Mouse (Mus musculus) large intestine, adult 2 months (tissue): ENCODE measurements at regions not wholly inside any gene's neighbourhood (a gene's known extent, or its start where the extent isn't known, plus 50 kb on each side); places are given as distances from the start of the nearest gene placed in this dataset.
"Not testable (repeated sequence)": the region's sequence is repeated elsewhere in the genome, so short reads cannot be mapped to it uniquely, and the experiment has no call there.

Experiments
- DNase-seq: peaks from one replicate; pipeline ENCODE4 v3.0.0-alpha.2; 2012; ENCODE audit warnings: low read depth, low spot score
- WGBS: fragments of 180-500 bp; shearing (Covaris S2); methylation state at CpG from one replicate; pipeline ENCODE4 v1.1.7; 2018; 5-methylcytosine and 5-hydroxymethylcytosine counted together

DNA sequence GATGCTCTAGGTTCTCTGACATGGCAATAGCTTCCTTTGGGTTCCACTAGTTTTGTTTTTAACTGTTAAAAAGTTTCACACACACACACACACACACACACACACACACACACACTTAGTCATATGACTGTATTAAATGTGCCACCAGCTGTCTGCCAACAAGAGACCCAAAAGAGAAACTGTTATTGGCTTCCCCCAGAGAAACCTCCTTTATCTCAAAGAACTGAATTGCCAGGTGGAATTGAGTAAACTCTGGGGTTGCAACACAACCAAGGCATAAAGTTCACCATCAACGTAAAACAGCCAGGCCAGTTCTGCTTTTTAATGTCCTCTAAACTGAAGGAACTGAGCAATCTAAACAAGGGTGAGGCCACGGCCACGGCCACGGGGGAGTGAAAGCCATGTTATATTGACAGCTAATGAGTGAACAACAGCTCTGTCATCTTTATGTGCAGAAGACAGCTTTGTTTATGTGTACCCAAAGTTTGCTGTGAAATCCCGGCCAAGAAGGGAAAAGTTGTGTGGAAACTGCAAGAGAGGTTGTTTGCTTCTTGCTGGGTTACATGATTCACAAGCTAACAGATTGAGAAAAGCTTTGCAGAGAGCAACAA, 69.3 kb downstream of the Btg1 start:
- WGBS, result 11% methylated on average over 5 of the region's 5 CpGs
- peak; percentile 61 for DNase-seq

DNA sequence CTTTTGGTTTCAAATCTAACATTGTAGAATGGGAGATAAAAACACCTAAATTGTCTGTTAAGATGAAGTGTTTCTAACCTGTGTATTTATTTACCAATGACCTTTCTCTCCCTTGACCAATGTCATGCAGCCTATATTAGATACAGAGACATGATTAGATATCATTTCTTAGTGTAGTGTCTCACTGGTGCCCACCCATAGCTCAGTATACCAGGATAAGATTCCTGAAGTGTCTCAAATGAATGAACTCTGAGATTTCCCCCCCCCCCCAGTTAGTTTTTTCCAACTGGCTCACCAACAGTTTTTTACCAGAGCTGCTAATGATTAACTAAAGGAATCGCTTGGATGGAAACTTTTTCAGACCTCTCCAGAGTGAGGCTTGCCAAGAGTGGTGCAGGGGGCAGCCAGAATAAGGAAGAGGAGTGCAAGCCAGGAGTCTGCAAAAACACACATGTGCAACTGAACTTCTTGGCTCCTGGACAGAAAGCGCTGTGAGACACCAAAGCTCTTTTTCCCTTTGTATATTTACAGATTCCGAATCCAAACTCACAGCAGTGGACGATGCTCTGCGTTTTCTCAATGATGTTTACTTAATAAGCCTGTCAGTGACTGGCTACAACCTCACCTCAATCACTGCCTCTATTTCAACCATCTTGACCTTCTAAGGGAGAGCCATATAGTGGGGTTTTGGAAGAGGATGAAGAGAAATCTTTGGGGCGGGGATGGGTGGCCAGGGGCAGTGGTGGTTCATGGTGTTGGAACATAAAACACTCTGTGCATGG, 70.0 kb downstream of the Btg1 start:
- DNase-seq, result peak; percentile 57
- WGBS, result 16% methylated on average over 6 of the region's 6 CpGs

DNA sequence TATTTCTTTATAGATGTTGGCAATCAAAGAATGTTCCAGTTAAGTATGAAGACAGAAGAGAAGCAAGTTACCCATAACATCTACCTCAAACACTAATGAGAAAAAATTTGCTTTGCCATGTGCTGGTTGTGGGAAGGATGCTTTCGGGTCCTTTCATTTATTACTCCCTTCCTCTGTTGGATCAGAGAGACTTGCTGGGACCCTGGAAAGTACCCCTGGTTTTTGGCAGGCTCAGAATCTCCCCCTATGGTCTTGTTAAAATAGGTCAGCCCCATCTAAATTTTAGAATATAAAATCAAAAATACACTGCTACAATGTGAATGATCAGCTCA, 70.6 kb downstream of the Btg1 start:
- WGBS, result 66% methylated on average over 1 of the region's 1 CpGs
- no peak for DNase-seq

DNA sequence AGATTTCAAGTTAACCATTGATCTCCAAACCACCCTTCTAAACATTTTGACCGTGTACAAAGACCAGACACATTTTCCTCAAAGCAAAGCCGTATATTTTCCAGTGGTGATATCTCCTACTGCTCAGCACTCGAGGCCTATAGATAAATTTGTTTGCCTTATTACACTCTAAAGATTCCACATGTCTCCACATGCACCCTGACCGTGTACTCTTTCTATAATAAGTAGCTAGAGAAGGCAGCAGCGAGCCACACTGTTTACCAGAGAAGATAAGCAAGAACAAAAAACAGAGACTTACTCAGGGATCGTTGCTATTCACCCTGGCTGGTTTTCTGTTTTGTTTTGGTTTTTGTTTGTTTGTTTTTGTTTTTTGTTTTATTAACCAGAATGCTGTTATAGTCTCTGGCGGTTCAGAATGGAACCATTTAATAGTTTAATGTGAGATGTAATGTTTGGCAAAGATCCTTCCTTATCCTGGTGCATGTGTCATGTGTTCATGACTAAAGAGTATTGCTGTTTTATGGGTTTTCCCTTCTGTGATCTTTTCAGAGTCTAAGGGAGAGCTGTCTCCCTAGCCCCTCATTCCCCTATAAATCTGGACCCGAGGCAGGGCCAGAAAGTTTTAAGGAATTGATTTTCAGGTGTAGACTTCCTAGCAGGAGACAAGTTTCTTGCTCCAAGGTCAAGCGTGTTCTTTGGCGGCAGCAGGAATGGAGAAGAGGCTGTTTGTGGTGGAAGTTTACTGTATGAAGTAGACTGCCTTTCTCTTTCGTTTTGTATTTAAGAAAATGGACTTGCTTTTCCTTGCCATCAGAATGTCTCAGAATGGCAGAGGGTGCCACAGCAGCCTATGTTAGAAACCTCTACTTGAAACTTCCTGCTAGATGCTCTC, 73.4 kb downstream of the Btg1 start:
- 17% methylated on average over 11 of the region's 11 CpGs for WGBS
- DNase-seq, result peak; percentile 48

DNA sequence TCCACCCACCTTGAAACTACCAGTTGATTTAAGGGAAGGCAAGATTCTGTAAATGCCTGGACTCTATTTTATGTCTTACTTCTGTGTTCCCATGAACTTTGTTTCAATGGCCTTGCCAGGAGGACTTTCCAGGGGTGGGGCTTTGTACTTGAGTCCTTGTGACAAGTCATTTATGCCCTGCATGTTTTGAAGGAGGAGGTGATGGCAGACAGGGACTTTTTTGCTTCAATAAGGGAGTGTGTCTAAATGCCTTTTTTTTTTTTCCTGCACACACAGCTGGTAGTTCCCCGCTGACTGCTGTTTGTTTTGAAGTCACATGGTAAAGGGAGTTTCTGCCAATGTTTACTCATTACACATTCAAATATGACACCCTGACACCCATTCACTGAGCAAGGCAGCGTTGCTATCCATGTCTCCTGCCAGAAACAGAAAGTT, 74.1 kb downstream of the Btg1 start:
- DNase-seq, result peak; percentile 89
- 5% methylated on average over 2 of the region's 2 CpGs for WGBS

DNA sequence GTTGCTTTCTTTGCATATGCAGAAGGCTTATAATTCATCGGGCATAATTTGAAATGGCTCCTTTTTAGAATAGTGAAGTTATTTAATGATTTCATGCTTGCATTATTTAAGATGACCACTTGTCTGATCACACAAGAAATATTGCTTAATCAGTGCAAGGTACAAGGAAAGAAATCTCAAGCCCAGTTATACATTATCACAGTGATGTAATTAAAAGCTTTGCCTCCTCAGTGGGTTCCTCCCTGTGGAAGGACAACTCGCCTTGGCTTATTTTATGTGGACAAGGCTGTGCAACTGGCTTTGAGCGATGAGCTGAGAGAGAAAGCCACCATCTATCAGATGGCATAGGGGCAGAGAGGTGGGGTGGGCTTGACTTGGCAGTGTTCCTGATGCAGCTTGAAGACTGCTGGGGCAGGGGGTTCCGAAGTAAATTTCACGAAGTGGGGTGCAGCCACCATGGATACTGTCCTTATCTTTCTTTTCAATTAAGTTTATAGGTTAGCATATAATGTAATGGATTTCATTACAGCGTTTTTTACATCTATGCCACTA, 74.6 kb downstream of the Btg1 start:
- WGBS, result 37% methylated on average over 6 of the region's 6 CpGs
- no peak for DNase-seq

DNA sequence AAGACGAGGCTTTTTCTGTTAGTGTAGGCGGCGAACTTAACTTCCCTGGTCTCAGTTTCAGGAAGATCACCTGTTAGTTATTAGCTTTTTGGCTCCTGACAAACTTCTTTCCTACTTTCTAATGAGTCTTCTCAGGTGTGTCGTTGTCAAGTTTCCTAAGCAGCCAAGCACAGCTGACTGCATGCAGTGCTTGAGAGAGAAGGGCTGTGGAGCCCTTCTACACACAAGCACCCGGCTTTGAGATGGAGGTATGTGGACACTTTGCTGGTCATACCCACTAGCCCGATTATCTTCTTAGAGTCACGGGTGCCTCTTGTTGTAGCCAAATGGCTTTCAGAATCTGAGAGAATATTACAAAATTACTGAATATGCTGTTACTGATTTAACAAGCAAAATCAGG, 76.0 kb downstream of the Btg1 start:
- WGBS, result 91% methylated on average over 7 of the region's 7 CpGs
- no peak for DNase-seq

DNA sequence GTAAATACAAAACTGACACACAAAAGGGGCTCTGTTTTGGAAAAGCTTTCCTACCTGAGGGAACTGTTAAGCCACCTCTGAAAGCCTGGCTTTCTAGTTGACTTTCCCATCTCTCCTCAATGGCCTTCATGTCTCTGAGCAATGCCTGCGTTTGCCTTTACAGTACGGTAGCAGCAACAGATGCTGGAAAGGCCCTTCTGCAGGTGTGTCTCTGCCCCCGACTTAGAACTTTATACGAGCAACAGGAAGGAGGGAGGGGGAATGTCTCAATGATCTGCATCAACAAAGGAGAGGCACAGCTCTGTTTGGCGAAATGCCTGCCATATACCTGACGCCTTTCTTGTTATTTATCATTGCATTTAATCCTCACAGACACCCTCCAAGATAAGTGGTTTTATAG, 77.0 kb downstream of the Btg1 start:
- DNase-seq, result peak; percentile 58
- 32% methylated on average over 6 of the region's 6 CpGs for WGBS

DNA sequence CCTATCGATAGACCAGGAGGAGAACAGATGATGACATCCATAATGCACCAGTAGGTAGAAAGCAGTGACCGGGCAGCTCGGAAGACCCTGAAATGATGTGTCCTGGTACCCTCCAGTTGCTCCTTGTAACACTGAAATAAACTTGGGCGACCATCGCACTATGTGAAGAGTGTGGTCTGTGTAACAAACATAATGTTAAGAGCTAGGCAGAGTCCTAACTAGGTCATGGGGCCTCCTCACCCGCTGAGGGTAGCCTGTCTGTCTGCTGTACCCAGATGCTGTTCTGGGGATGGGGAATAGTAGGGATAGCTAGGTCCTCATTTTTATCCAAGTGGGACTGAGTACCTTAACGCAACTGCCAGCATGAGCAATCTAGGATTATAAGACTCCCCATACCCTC, 79.8 kb downstream of the Btg1 start:
- WGBS, result 96% methylated on average over 7 of the region's 7 CpGs

DNA sequence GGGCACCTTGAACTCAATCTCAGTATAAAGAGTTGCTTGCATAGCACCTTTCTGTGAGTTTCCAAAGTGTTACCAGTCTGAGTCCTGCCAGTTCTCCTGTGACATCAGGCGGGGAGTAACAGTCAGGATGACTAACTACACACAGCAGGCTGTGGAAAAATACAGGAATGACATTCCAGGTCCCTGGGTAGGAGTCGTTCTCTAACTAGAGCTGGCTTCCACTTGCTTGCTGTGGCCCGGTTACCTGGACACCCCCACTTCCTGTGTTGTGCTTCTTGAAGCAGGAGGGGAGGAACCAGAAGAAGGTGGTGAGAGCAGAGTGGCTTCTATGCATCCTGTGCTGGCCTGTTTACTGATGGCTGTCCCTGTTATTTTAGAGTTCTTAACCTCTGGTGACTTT, 81.0 kb downstream of the Btg1 start:
- WGBS, result 62% methylated on average over 3 of the region's 3 CpGs
- DNase-seq, result no peak

More for the DNA sequence above, 79.8 kb downstream of the Btg1 start:
- no peak for DNase-seq

DNA sequence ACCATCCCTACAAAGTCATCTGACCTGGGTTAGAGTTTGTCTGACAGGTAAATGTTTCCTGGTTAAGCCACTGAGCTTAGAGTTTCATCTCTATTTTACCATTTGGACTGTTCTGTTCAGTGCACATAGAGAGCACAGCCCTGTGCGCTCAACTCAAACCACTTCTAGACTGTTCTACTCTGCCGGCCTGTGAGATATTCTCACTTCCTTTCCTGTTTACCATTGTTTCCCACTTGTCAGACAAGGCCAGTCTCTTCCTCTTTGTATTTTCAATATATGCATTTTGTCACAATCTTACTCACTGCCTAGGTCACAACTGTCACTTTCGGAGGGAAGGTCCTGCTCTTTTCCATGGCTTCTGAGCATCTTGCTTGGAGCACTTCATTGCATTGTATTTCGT, 89.8 kb downstream of the Btg1 start:
- no peak for DNase-seq
- WGBS, result 96% methylated on average over 4 of the region's 4 CpGs

DNA sequence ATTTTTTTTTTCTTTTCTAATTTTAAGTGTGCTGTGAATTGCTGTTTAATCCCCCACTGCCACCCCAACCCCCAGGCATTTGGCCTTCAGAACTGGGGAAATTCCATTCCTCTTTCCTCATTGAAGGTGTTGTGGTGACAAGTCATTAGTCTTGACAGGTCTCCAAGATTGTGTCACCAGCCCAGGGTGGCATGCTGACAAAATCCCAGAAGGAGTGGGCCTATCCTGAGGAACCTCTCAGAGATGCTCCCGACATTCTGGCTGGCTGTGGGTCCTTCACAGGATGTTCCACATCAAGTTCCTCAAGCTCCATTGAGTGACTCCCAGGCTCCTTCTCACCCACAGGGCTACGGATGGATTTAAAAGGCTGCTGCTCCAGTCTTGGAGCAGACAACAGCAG, 91.7 kb downstream of the Btg1 start:
- DNase-seq, result no peak
- WGBS, result 84% methylated on average over 2 of the region's 2 CpGs

DNA sequence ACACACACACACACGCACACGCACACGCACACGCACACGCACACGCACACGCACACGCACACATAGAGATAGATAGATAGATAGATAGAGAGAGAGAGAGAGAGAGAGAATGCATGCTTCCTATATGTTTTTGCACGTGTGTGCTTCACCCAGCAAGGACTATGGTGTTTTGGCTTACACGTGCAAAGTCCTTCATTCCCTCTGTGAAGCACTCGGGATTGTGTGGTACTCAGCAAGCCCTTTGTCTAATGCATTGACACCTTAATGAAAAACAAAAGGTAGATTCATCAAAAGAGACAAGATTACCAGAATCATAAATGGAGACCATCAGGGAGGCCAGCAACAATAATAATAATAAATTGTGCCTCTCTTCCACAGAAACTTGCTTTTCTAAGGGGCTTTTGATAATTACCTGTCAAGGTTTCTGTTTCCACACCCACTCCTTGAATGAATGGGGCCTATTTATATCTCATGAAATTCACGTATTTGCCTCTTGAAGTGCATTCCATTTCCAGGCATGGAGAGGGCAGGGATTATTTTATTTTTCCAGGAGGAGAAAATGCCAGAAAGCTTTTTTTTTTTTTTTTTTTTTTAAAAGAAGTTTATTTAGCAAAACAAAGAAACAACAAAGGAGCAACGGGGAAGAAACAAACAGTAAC, 93.0 kb downstream of the Btg1 start:
- 90% methylated on average over 13 of the region's 13 CpGs for WGBS
- DNase-seq, result no peak

DNA sequence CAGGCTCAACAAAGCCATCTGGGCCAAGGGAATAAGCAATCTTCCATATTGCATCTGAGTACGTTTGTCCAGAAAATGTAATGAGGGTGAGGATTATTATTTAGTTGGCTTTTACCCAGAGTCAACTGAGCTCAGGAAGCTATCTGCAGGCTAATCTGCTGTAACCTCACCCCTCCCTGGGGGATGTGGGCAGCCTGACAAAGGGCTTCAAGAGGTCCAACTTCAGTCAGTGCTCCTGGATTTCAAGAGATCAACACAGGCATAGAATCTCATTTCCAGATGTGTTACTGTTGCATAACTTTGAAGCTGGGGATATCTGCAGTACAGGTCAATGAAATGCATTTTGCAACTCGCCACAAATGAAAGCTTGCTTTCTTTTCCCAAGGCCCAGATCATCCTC, 95.2 kb downstream of the Btg1 start:
- WGBS, result 62% methylated on average over 2 of the region's 2 CpGs
- DNase-seq, result no peak

DNA sequence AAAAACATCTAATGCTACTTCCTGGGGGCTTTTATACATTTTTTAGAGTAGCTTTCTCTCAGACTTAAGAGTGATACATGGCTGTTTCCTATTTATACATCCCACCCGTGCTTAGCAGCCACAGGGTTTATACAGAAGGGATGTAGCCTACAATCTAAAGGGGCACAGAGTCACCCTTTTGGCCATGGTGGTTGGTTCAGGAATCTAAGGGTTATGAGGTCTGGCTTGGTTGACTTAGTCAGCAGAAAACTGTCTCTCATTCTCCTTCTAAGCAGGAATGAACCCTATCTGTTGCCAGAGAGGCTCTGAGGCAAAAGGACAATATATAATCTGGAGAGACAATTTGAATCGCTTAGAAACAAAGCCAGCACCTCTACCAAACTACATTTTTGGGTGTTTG, 97.9 kb downstream of the Btg1 start:
- no peak for DNase-seq
- 89% methylated on average over 2 of the region's 2 CpGs for WGBS

DNA sequence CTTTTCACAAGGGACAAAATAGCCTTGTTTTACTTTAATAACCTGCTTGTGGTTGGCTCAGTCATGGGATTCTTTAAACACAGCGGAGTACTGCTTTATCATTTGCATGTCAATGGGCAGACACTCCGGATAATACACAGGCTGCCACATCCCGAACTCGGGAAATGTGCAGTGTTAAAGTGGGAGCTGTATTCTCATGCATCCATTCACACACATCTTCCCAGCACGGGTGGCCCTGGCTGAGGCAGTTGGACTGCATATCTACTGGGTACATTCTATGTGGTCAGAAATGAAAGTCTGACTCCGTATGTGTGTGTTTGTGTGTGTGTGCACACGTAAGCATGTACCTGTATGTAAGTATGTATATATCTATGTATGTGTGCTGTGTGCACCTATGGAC, 100.5 kb downstream of the Btg1 start:
- DNase-seq, result no peak
- WGBS, result 77% methylated on average over 7 of the region's 7 CpGs

DNA sequence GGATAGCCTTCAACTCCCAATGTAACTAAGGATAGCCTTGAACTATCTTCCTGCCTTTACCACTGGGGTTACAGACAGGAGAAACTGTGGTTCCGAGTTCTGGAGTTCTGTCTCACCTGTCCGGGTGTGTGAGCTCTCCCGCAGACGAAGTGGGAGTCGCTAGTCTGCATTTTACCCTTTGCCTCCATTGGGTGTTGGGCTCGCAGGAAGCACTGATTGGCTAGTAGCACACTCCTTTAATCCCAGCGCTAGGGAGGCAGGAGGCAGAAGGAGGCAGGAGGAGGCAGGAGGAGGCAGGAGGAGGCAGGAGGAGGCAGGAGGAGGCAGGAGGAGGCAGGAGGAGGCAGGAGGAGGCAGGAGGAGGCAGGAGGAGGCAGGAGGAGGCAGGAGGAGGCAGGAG, 101.9 kb downstream of the Btg1 start:
- DNase-seq, result not testable (repeated sequence)
- WGBS, result 95% methylated on average over 7 of the region's 7 CpGs

DNA sequence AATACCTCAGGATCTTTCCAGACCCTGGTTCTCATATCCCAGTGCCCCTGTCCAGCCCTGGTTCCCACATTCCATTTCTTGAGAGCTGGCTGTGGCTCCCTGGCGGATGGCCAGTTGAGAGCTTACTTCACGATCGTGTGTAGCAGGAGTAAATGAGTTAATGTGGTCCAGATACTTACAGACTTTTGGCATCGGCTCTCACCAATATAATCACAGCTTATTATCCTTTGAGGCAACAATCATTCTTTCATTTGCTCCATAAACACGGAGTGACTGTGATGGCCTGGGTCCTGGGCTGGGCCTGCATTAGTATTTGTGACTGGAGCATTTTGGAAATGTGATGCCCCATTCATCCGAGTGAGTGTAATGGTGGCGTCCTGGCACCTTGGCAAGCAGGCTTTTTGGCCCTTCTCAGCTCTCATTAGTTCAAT, 103.5 kb downstream of the Btg1 start:
- no peak for DNase-seq
- 40% methylated on average over 7 of the region's 7 CpGs for WGBS

DNA sequence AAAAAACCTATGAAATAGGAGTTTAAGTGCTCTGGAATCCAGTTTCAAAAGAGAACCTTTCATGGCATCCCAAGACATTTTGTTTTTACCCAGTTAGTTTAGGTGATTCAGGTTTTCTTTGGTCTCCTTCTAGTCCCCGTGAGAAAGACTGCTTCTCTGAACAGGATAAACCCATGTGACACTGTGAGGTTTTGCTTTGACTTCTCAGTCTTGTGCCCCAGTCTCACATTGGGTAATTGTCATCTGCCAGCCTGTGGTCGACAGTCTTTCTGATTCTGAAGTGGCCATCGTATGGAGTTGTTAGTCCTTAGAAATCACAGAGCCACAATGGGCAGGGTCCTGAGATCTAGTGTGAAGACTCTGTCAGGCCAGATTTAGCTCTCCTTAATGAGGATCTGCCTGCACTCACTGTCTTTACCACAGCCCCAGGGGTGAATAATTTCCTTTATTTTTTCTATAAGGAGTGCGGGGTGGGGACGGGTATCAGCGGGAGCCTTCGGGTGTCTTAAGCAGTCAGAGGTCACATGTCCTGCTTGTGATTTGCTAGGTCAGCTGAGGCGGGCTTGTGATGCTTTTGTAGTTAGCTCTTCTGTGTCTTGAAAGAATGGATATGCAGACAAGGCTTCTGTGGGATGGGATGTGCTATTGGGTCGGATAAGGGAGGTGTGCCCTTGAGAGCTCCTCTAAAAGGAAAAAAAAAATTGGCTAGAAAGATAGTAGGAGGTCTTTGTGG, 104.3 kb downstream of the Btg1 start:
- WGBS, result 90% methylated on average over 9 of the region's 9 CpGs
- no peak for DNase-seq
